ENCODE assay signal across 8 mouse cellular contexts in the genomic region with DNA sequence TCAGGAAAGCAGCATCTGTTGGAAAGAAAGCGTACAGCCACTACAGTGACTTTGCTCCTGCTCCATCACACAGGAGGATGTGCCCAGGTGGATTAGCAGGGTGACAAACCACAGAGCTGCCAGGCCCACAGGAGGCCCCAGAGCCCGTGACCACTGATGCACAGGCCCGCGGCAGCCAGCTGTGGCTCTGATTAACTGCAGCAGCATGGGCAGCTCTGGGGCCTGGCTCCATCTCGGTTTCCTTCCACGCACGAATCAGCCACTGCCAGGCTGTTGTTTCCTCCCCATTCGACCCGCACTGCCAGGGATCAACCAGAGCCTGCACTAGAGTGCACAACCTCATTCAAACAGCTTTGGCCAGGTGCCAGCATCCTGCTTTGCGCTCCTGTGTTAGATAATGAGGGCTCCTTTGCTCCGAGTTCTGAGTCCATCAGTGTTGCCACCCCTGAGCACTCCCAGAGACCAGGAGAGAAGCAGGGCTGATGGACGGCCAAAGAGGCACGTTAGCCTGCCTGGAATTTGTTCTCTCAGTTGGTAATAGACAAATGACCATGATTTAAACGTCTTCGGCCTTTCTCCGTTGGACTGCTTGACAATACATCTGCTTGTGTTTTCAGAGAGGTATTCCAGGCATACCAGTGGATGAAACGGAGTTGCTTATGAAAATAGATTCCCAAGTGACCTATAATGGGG.
DNase-seq lines count a peak whose midpoint lies in the region; ATAC-seq and TF ChIP-seq lines count a peak whose summit lies in the region.

No protein-coding gene starts in this region.

- WGBS in heart, embryonic 10.5 days, result 45% methylated on average over 17 of the region's 17 CpGs
- WGBS in forebrain, postnatal 0 days, result 10% methylated on average over 17 of the region's 17 CpGs
- WGBS in intestine, embryonic 14.5 days, result 27% methylated on average over 17 of the region's 17 CpGs
- WGBS in neural tube, embryonic 11.5 days, result 45% methylated on average over 17 of the region's 17 CpGs

- H3K27ac ChIP-seq in heart, embryonic 10.5 days, result peak overlapping the region; percentile 22; the same call in 1 of the 2 replicates
- peak overlapping the region; percentile 47 for H3K27ac ChIP-seq in forebrain, postnatal 0 days (ENCODE audit: low read depth, low read length)
- no peak overlapping the region for H3K27ac ChIP-seq in intestine, embryonic 14.5 days (ENCODE audit: low read depth)
- 0 out of 2 replicates have a peak overlapping the region, but pooled peaks have one; percentile 14 for H3K27ac ChIP-seq in neural tube, embryonic 11.5 days (ENCODE audit: low read depth, low read length)

- TF ChIP-seq CTCF in forebrain, postnatal 0 days (IDR thresholded peaks at IDR 0.05; ENCODE audit: low read depth), result no peak

- peak overlapping the region; percentile 31; the same call in 1 of the 2 replicates for H3K9ac ChIP-seq in forebrain, postnatal 0 days
- no peak overlapping the region for H3K9ac ChIP-seq in intestine, embryonic 14.5 days (ENCODE audit: low read length)
- no peak overlapping the region for H3K9ac ChIP-seq in neural tube, embryonic 11.5 days (ENCODE audit: low read length)

- peak overlapping the region; percentile 40 for H3K4me2 ChIP-seq in forebrain, postnatal 0 days (ENCODE audit: low read depth)
- 0 out of 2 replicates have a peak overlapping the region, but pooled peaks have one; percentile 12 for H3K4me2 ChIP-seq in intestine, embryonic 14.5 days (ENCODE audit: low read length)
- H3K4me2 ChIP-seq in neural tube, embryonic 11.5 days (ENCODE audit: low read depth), result no peak overlapping the region

- intact Hi-C loops in left cerebral cortex, postnatal 25 days (cut with DNase I), result no loop called here

- no peaks in the 10 kb centered on the region for H3K27me3 ChIP-seq in heart, embryonic 10.5 days (ENCODE audit: insufficient read depth, poor library complexity, severe bottlenecking)
- no peaks in the 10 kb centered on the region for H3K27me3 ChIP-seq in forebrain, postnatal 0 days (ENCODE audit: insufficient read depth, low read length)
- H3K27me3 ChIP-seq in intestine, embryonic 14.5 days (replicated peaks; ENCODE audit: control insufficient read depth, insufficient read depth, low read length), result no peaks in the 10 kb centered on the region
- H3K27me3 ChIP-seq in neural tube, embryonic 11.5 days (ENCODE audit: control insufficient read depth, insufficient read depth, low read length), result no peaks in the 10 kb centered on the region

- DNase-seq in heart, embryonic 10.5 days (ENCODE audit: low spot score), result peak; percentile 76
- DNase-seq in heart, adult 8-10 months (ENCODE audit: low spot score), result no peak
- peak; percentile 54 for DNase-seq in cerebellum, adult 11-12 months
- peak; percentile 72 for DNase-seq in forebrain, postnatal 0 days
- peak; percentile 61 for DNase-seq in intestine, embryonic 14.5 days (ENCODE audit: low spot score)
- peak; percentile 35 to 52 for DNase-seq in left cerebral cortex, postnatal 25 days (ENCODE audit: low spot score in 2 of 2)
- peak; percentile 47 for DNase-seq in neural tube, embryonic 11.5 days (ENCODE audit: low spot score)

- no peaks in the 10 kb centered on the region for H3K36me3 ChIP-seq in heart, embryonic 10.5 days
- H3K36me3 ChIP-seq in forebrain, postnatal 0 days (ENCODE audit: insufficient read depth), result no peaks in the 10 kb centered on the region
- H3K36me3 ChIP-seq in intestine, embryonic 14.5 days (ENCODE audit: control insufficient read depth, insufficient read depth, low read length), result no peaks in the 10 kb centered on the region
- no peaks in the 10 kb centered on the region for H3K36me3 ChIP-seq in neural tube, embryonic 11.5 days (ENCODE audit: control insufficient read depth, insufficient read depth, low read length)

- no peak overlapping the region for H3K4me3 ChIP-seq in heart, embryonic 10.5 days
- H3K4me3 ChIP-seq in forebrain, postnatal 0 days (ENCODE audit: low read depth, low read length), result no peak overlapping the region
- no peak overlapping the region for H3K4me3 ChIP-seq in intestine, embryonic 14.5 days (ENCODE audit: low read depth, low read length)
- no peak overlapping the region for H3K4me3 ChIP-seq in neural tube, embryonic 11.5 days (ENCODE audit: low read depth, low read length)

- H3K9me3 ChIP-seq in heart, embryonic 10.5 days, result no peaks in the 10 kb centered on the region
- no peaks in the 10 kb centered on the region for H3K9me3 ChIP-seq in forebrain, postnatal 0 days (ENCODE audit: low read length)
- no peaks in the 10 kb centered on the region for H3K9me3 ChIP-seq in intestine, embryonic 14.5 days (ENCODE audit: control insufficient read depth, low read length)
- H3K9me3 ChIP-seq in neural tube, embryonic 11.5 days (ENCODE audit: control insufficient read depth, low read length), result no peaks in the 10 kb centered on the region

- peak; percentile 68 for ATAC-seq in forebrain, postnatal 0 days
- 0 out of 2 replicates have a peak, but pooled peaks have one; percentile 36 for ATAC-seq in intestine, embryonic 14.5 days (replicated peaks; ENCODE audit: low FRiP score, low TSS enrichment, low read depth)
- ATAC-seq in neural tube, embryonic 11.5 days (ENCODE audit: insufficient read depth, low FRiP score, low TSS enrichment), result peak; percentile 59
- ATAC-seq in inflammation-experienced regulatory T-cells, adult 6 months, result no peak

- H3K4me1 ChIP-seq in heart, embryonic 10.5 days, result peaks cover 11% of the 10 kb centered on the region
- peaks cover 18% of the 10 kb centered on the region for H3K4me1 ChIP-seq in forebrain, postnatal 0 days (ENCODE audit: insufficient read depth)
- peaks cover 9% of the 10 kb centered on the region; the same call in 1 of the 2 replicates for H3K4me1 ChIP-seq in intestine, embryonic 14.5 days (replicated peaks; ENCODE audit: control insufficient read depth, insufficient read depth, low read length)
- peaks cover 15% of the 10 kb centered on the region for H3K4me1 ChIP-seq in neural tube, embryonic 11.5 days (ENCODE audit: control insufficient read depth, insufficient read depth, low read length)
